Mouse (Mus musculus): Measurements from ENCODE around the gene Spdye4a. TPM values are rescaled to one million over a fixed set of nuclear protein-coding genes. Genes with fewer than 3 reads are reported as not detected.
"Not testable (repeated sequence)": the region's sequence is repeated elsewhere in the genome, so short reads cannot be mapped to it uniquely, and the experiment has no call there.

Spdye4a gene
- total RNA-seq, 2 experiments from 2014 or later, result not detected

DNA sequence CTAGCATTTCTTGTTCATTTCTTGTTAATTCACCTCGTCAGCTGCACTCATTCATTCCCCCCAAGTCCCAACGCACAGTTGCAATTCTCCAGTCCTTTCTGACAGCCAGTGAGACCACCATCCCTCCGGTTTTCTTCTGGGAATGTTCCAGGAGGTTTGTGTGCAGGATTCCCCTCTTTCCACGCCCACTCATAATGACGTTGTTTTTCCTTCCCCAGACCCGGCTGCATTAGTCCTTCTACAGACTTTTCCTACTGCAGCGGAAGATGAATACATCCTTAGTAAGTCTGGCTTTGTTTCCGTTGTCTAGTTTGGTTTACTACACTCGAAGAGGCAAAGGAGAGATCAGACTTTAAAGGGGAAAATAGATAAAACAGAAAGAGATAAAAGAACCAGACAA lies 9.3 kb upstream of the Spdye4a start:
- ATAC-seq (replicated peaks; ENCODE audit: low FRiP score, poor library complexity, severe bottlenecking), result no peak

DNA sequence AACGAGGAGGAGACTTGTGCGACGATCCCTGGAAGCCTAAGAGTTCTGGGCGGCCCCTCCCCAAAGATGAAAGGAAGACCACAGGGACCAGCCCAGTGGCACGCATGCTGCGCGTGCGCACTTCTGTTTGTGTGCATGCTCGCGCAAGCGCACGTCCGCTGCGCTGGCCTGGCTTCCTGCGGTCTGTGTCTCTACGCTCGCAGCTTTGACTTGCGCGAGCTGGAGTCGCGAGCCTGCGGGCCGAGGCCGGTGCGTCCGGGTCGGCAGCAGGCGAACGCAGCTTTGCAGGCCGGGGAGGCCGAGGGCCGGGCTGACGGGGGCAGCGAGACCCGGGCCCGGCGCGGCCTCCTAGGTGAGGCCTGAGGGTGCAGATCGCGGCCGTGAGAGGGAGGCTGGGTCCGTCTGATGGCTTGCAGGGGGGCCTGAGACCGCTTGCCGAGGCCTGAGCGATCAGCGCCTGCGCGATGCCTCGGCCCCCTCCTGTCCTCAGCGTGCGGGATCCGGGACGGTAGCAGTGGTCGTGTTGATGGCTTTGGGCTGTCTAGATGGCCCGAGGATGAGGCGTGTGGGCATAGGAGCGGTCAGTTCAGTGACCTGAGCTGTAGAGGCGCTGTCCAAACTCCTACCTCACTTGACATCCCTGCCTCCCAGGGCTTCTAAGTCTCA lies 8.5 kb upstream of the Spdye4a start, which contains the start of gene Zfp12:
Zfp12 (plus strand) TSS at position 136 of the 666 bp plus-strand sequence.
- peak; percentile 69 for ATAC-seq (replicated peaks; ENCODE audit: low FRiP score, poor library complexity, severe bottlenecking)

DNA sequence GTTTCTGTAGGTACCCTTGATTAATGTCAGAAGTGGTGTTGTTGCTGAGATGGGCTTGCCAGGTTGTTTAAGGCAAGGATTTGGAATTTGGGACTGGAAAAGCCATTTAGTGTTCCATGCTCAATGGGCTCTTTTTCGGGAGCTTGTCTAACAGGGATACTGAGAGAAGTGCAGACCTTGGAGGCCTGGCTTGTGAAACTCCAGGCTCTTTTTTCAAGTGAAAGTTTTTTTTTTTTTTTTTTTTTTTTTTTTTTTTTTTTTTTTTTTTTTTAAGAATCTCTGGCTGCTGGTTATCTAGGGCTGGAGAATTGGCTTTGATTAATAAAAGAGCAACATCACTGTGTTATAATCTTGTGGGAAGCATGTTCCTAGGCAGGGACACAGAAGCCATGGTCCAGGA lies 4.4 kb downstream of the Spdye4a start:
- ATAC-seq (replicated peaks; ENCODE audit: low FRiP score, poor library complexity, severe bottlenecking), result no peak

- no peak for ATAC-seq (replicated peaks; ENCODE audit: low FRiP score, poor library complexity, severe bottlenecking)
Measured at GRCm38 (mm10) chr5:143220996-143221395, 5.7 kb downstream of the Spdye4a start.

DNA sequence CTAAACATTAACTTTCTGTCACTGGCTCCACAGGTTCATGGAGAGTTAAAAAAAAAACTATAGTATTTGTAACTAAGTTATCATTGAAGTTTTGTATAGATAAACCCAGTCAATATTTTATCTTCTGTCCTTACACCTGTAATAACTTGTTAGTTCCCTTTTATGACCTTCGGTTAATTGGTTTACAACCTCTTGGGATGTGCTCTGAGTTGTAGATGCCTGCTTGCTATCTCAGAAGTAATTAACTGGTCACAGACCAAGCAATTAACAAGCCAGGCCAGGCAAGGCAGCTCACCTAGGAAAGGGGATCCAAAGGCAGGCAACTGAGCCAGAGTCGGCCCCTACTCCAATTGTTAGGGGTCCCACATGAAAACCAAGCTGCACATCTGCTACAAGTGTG lies 12.9 kb downstream of the Spdye4a start:
- no peak for ATAC-seq (replicated peaks; ENCODE audit: low FRiP score, poor library complexity, severe bottlenecking)

GRCm38 (mm10) chr5:143205015-143205414 lies 21.7 kb downstream of the Spdye4a start:
- ATAC-seq (replicated peaks; ENCODE audit: low FRiP score, poor library complexity, severe bottlenecking), result no peak

DNA sequence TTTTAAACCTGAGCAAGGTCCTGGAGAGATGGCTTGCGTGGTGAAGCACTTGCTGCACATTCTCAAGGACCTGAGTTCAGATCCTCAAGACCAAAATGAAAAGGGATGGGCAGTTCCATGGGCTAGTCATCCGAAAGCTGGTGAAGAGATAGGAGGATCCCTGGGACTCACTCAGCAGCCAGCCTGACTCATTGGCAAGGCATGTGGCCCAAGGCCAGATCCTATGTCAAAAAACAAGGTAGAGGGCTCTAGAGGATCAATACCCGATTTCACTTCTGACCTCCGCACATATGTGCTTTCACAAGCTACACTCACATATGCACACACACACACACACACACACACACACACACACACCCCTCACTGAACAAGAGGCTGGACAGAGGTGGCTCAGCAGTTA lies 30.2 kb downstream of the Spdye4a start:
- no peak for ATAC-seq (replicated peaks; ENCODE audit: low FRiP score, poor library complexity, severe bottlenecking)

- ATAC-seq (replicated peaks; ENCODE audit: low FRiP score, poor library complexity, severe bottlenecking), result no peak
Measured at GRCm38 (mm10) chr5:143195166-143195565, 31.5 kb downstream of the Spdye4a start.

- not testable (repeated sequence) for ATAC-seq (replicated peaks; ENCODE audit: low FRiP score, poor library complexity, severe bottlenecking)
Measured at GRCm38 (mm10) chr5:143194747-143195146, 31.9 kb downstream of the Spdye4a start.

DNA sequence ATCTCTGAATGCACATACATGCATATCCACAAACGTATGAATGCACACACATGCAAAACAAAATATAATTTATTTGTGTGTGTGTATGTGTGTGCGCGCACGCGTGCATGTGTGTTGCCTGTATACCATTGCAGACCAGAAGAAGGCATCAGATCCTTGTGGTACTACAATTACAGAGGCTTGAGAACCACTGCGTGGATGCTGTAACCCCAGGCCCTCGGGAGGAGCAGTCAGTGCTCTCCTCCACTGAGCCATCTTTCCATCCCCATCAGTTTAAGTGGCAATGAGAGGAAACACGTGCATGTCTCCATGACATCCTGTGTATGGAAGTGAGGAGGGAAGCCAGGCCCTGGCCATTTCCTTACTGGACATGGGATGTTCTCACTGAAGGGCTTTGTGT lies 33.9 kb downstream of the Spdye4a start:
- ATAC-seq (replicated peaks; ENCODE audit: low FRiP score, poor library complexity, severe bottlenecking), result no peak

- ATAC-seq (replicated peaks; ENCODE audit: low FRiP score, poor library complexity, severe bottlenecking), result not testable (repeated sequence)
Measured at GRCm38 (mm10) chr5:143188014-143188413, 38.7 kb downstream of the Spdye4a start.

- peak; percentile 57 for ATAC-seq (replicated peaks; ENCODE audit: low FRiP score, poor library complexity, severe bottlenecking)
Measured at GRCm38 (mm10) chr5:143180255-143181076, 46.2 kb downstream of the Spdye4a start, which contains the start of the genes Rbak and Spdye4b. Gene Rbak, minus strand, starts transcription at chr5:143180775. Gene Spdye4b, plus strand, starts transcription at chr5:143181017.

DNA sequence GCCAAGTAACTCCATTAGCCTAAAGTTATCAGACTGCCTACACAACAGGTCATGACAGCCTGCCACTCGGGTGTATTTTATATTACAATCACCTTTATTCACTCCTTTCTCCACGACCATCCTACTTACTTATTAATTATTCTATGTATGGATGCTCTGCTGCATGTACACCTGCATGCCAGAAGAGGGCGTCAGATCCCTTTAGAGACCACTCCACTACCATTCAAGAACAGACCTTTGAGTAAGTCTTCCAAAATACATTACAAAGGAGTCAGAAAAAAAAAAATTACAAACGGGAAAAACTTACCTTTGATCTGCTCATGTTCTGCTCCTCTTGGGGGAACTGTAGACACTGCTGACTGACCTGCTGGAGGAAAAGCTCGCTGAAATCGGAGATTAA lies 47.5 kb downstream of the Spdye4a start:
- ATAC-seq (replicated peaks; ENCODE audit: low FRiP score, poor library complexity, severe bottlenecking), result no peak

DNA sequence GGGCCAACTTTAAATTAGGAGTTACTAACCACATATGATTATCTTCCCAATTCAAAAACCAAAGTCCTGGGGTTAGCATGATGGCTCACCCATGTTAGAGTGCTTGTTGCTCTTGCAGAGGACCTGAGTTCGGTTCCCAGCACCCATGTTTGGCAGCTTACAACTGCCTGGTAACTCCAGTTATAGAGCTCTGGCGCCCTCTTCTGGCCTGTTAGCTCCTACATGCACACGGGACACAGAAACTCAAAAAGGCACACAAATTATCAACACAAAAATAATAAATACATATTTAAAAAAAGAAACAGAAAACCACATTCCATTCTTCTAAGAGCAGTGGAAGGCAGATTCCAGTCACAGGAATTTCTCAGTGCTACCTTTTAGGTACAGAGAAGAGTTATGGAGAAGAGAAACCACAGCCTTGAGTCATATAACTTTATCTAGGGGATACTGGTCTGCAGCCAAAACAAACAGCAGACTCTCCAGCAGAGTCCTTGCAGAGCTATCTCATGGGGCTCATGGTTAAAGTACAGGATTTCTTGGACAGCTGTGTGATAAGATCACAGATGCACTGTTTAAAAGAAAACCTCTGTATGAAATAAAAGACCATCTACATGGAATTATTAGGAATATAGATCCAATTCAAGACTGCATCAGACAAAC lies 49.0 kb downstream of the Spdye4a start:
- ATAC-seq (replicated peaks; ENCODE audit: low FRiP score, poor library complexity, severe bottlenecking), result no peak

DNA sequence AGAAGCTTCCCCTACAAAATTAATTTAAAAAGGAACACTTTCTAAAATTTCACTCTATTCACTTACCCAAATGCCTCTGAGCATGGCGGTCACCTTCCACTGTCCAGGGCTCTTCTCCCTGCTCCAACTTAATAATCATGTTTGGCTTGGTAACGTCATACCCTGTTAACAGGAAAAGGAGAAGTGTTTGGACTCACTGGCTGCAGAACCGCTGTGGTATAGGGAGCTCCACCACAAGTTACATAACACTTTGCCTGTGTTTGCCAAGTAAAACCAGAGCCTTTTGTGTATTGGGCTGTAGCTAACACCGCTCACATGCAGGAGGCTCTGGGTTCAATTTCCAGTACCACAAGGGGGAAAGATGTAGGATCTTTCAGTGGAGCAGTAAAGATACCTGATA lies 50.7 kb downstream of the Spdye4a start:
- ATAC-seq (replicated peaks; ENCODE audit: low FRiP score, poor library complexity, severe bottlenecking), result no peak

Other genes with a start within 250 kb of the Spdye4a start
- 31.0 and 33.1 TPM in 2 replicates for gene Rnf216, start 113.9 kb downstream of the Spdye4a start, total RNA-seq (2015; ENCODE audit: low replicate concordance)
- 31.1 and 45.7 TPM in 2 replicates for gene Rnf216, start 113.9 kb downstream of the Spdye4a start, total RNA-seq (2017; ENCODE audit: low replicate concordance)
- not detected in 2 replicates for gene Olfr718-ps1, start 79.3 kb downstream of the Spdye4a start, total RNA-seq (2015; ENCODE audit: low replicate concordance)
- not detected in 2 replicates for gene Olfr718-ps1, start 79.3 kb downstream of the Spdye4a start, total RNA-seq (2017; ENCODE audit: low replicate concordance)
- gene Rbak, start 46.1 kb downstream of the Spdye4a start, total RNA-seq (2015; ENCODE audit: low replicate concordance), result 1.4 and 3.4 TPM in 2 replicates
- 0.39 and 1.4 TPM in 2 replicates for gene Rbak, start 46.1 kb downstream of the Spdye4a start, total RNA-seq (2017; ENCODE audit: low replicate concordance)
- gene Spdye4b, start 45.9 kb downstream of the Spdye4a start, total RNA-seq (2015; ENCODE audit: low replicate concordance), result not detected in 2 replicates
- gene Spdye4b, start 45.9 kb downstream of the Spdye4a start, total RNA-seq (2017; ENCODE audit: low replicate concordance), result not detected in 2 replicates
- gene Zfp12, start 8.3 kb upstream of the Spdye4a start, total RNA-seq (2015; ENCODE audit: low replicate concordance), result 0.36 TPM in 1 of 2 replicates, not detected in the other
- 0.68 and 1.7 TPM in 2 replicates for gene Zfp12, start 8.3 kb upstream of the Spdye4a start, total RNA-seq (2017; ENCODE audit: low replicate concordance)
- gene Zfp316, start 43.1 kb upstream of the Spdye4a start, total RNA-seq (2015; ENCODE audit: low replicate concordance), result 0.36 TPM in 1 of 2 replicates, not detected in the other
- gene Zfp316, start 43.1 kb upstream of the Spdye4a start, total RNA-seq (2017; ENCODE audit: low replicate concordance), result 0.64 and 0.76 TPM in 2 replicates
- gene Zfp853, start 66.7 kb upstream of the Spdye4a start, total RNA-seq (2015; ENCODE audit: low replicate concordance), result not detected in 2 replicates
- not detected in 2 replicates for gene Zfp853, start 66.7 kb upstream of the Spdye4a start, total RNA-seq (2017; ENCODE audit: low replicate concordance)
- 14.7 and 20.9 TPM in 2 replicates for gene E130309D02Rik, start 88.5 kb upstream of the Spdye4a start, total RNA-seq (2015; ENCODE audit: low replicate concordance)
- 7.8 and 8.2 TPM in 2 replicates for gene E130309D02Rik, start 88.5 kb upstream of the Spdye4a start, total RNA-seq (2017; ENCODE audit: low replicate concordance)
- gene Zdhhc4, start 102.4 kb upstream of the Spdye4a start, total RNA-seq (2015; ENCODE audit: low replicate concordance), result 16.6 and 43.6 TPM in 2 replicates
- 11.6 and 29.8 TPM in 2 replicates for gene Zdhhc4, start 102.4 kb upstream of the Spdye4a start, total RNA-seq (2017; ENCODE audit: low replicate concordance)
- not detected in 2 replicates for gene Grid2ip, start 130.4 kb upstream of the Spdye4a start, total RNA-seq (2015; ENCODE audit: low replicate concordance)
- not detected in 2 replicates for gene Grid2ip, start 130.4 kb upstream of the Spdye4a start, total RNA-seq (2017; ENCODE audit: low replicate concordance)
- gene Kdelr2, start 176.9 kb upstream of the Spdye4a start, total RNA-seq (2015; ENCODE audit: low replicate concordance), result 42.5 and 44.0 TPM in 2 replicates
- 31.8 and 44.3 TPM in 2 replicates for gene Kdelr2, start 176.9 kb upstream of the Spdye4a start, total RNA-seq (2017; ENCODE audit: low replicate concordance)
- gene Daglb, start 237.7 kb upstream of the Spdye4a start, total RNA-seq (2015; ENCODE audit: low replicate concordance), result 14.1 and 22.2 TPM in 2 replicates
- gene Daglb, start 237.7 kb upstream of the Spdye4a start, total RNA-seq (2017; ENCODE audit: low replicate concordance), result 14.1 and 16.0 TPM in 2 replicates